Mouse (Mus musculus): ENCODE data around the gene Arg1.

The Arg1 gene

GRCm38 (mm10) chr10:24926962-24927720, at the start of gene Arg1:
Arg1 (minus strand) TSS chr10:24927484.
- no peak for DNase-seq (ENCODE audit: low read depth, low spot score)

- DNase-seq (ENCODE audit: low read depth, low spot score) = no peak
Observed at GRCm38 (mm10) chr10:24973845-24974514, 46.7 kb upstream of the Arg1 start.

GRCm38 (mm10) chr10:24973385-24973784, 46.1 kb upstream of the Arg1 start:
- DNase-seq (ENCODE audit: low read depth, low spot score) = no peak

- DNase-seq (ENCODE audit: low read depth, low spot score) = no peak
Observed at GRCm38 (mm10) chr10:24972923-24973322, 45.6 kb upstream of the Arg1 start.

- no peak for DNase-seq (ENCODE audit: low read depth, low spot score)
Observed at GRCm38 (mm10) chr10:24965821-24966550, 38.7 kb upstream of the Arg1 start.

GRCm38 (mm10) chr10:24961889-24962288, 34.6 kb upstream of the Arg1 start:
- no peak for DNase-seq (ENCODE audit: low read depth, low spot score)

GRCm38 (mm10) chr10:24961112-24961511, 33.8 kb upstream of the Arg1 start:
- peak; percentile 24 for DNase-seq (ENCODE audit: low read depth, low spot score)

- DNase-seq (ENCODE audit: low read depth, low spot score) = peak; percentile 50
Observed at GRCm38 (mm10) chr10:24959043-24959916, 32.0 kb upstream of the Arg1 start.

- DNase-seq (ENCODE audit: low read depth, low spot score) = no peak
Observed at GRCm38 (mm10) chr10:24958280-24959042, 31.2 kb upstream of the Arg1 start.

- no peak for DNase-seq (ENCODE audit: low read depth, low spot score)
Observed at GRCm38 (mm10) chr10:24953876-24954275, 26.6 kb upstream of the Arg1 start.

- DNase-seq (ENCODE audit: low read depth, low spot score) = no peak
Observed at GRCm38 (mm10) chr10:24952549-24952948, 25.3 kb upstream of the Arg1 start.

GRCm38 (mm10) chr10:24951575-24951974, 24.3 kb upstream of the Arg1 start:
- no peak for DNase-seq (ENCODE audit: low read depth, low spot score)

- no peak for DNase-seq (ENCODE audit: low read depth, low spot score)
Observed at GRCm38 (mm10) chr10:24950223-24950622, 22.9 kb upstream of the Arg1 start.

- no peak for DNase-seq (ENCODE audit: low read depth, low spot score)
Observed at GRCm38 (mm10) chr10:24948278-24948677, 21.0 kb upstream of the Arg1 start.

GRCm38 (mm10) chr10:24947871-24948270, 20.6 kb upstream of the Arg1 start:
- no peak for DNase-seq (ENCODE audit: low read depth, low spot score)

- DNase-seq (ENCODE audit: low read depth, low spot score) = no peak
Observed at GRCm38 (mm10) chr10:24930143-24930542, 2.9 kb upstream of the Arg1 start.

GRCm38 (mm10) chr10:24928072-24928471, 788 bp upstream of the Arg1 start:
- DNase-seq (ENCODE audit: low read depth, low spot score) = no peak

- no peak for DNase-seq (ENCODE audit: low read depth, low spot score)
Observed at GRCm38 (mm10) chr10:24926380-24926779, 904 bp downstream of the Arg1 start.

- DNase-seq (ENCODE audit: low read depth, low spot score) = no peak
Observed at GRCm38 (mm10) chr10:24924296-24924695, 3.0 kb downstream of the Arg1 start.

GRCm38 (mm10) chr10:24922977-24923376, 4.3 kb downstream of the Arg1 start:
- no peak for DNase-seq (ENCODE audit: low read depth, low spot score)

GRCm38 (mm10) chr10:24915486-24915885, 11.8 kb downstream of the Arg1 start:
- no peak for DNase-seq (ENCODE audit: low read depth, low spot score)
